Mouse (Mus musculus): ENCODE measurements around the gene Pigv. TPM values are rescaled to one million over a fixed set of nuclear protein-coding genes. Genes with fewer than 3 reads are reported as not detected.

Gene Pigv
- polyA plus RNA-seq, 1 experiment from 2014 or later: 16.6 TPM

DNA sequence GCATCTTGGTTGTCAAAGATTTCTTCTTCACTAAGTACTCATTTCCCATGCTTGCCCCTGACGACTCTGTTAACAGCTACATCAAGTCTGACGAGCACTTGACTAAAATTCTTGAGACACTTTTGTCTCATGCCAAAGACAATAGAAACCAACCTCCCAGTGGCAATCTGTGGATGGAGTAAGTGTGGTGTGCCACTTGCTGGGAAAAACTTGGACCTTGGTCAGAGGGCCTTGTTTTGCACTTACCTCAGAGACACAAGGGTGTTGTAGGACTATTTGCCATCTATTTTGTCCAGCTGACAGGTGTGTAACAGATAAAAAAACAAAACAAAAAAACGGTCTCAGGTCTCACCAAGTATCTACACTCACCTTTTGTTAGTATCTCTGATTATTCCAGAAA lies 3.7 kb upstream of the Pigv start:
- Histone ChIP-seq H3K36me3 (ENCODE audit: control insufficient read depth, insufficient read depth, low read length) (peaks cover 13% of the 10 kb centered on the region), H3K4me3 (ENCODE audit: low read length) (no peak overlapping the region), H3K9ac (ENCODE audit: low read depth, low read length) (no peak overlapping the region), H3K9me3 (ENCODE audit: control insufficient read depth, low read length) (no peaks in the 10 kb centered on the region), H3K27ac (ENCODE audit: low read length) (peak overlapping the region; percentile 43; the same call in 1 of the 2 replicates), H3K27me3 (replicated peaks; ENCODE audit: control insufficient read depth, insufficient read depth, low read length) (no peaks in the 10 kb centered on the region), H3K4me1 (ENCODE audit: control insufficient read depth, insufficient read depth, low read length) (peaks cover 27% of the 10 kb centered on the region), H3K4me2 (ENCODE audit: low read depth, low read length) (no peak overlapping the region)
- 32% methylated on average over 3 of the region's 3 CpGs for WGBS
- no peak for ATAC-seq

DNA sequence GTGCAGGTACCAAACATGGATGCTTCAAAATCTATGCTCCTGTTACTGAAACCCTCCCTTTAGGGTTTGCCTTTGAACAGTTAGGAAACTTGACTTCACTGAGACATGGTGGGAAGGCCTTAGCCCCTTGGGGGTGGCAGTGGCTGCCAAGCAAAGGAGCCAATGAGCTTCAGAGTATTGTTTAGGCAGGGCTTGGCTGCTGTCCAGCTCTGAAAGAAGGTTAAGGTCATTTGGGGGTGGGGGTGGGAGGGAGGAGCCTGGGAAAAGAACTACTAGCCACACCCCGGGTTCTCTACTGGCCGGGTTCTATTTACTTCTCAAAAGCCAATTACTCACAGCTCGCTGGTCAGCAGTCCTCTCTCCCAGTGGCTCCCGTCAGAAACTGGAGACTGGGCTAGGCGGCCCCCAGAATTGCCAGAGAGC lies 3.2 kb upstream of the Pigv start:
- no peak overlapping the region for H3K4me2 ChIP-seq (ENCODE audit: low read depth, low read length)
- H3K27ac ChIP-seq (ENCODE audit: low read length): peak overlapping the region; percentile 43
- no peaks in the 10 kb centered on the region for H3K27me3 ChIP-seq (replicated peaks; ENCODE audit: control insufficient read depth, insufficient read depth, low read length)
- no peak for ATAC-seq
- H3K4me1 ChIP-seq (ENCODE audit: control insufficient read depth, insufficient read depth, low read length): peaks cover 31% of the 10 kb centered on the region
- no peak overlapping the region for H3K4me3 ChIP-seq (ENCODE audit: low read length)
- H3K9ac ChIP-seq (ENCODE audit: low read depth, low read length): no peak overlapping the region
- H3K36me3 ChIP-seq (ENCODE audit: control insufficient read depth, insufficient read depth, low read length): peaks cover 8% of the 10 kb centered on the region; the same call in 1 of the 2 replicates
- H3K9me3 ChIP-seq (ENCODE audit: control insufficient read depth, low read length): no peaks in the 10 kb centered on the region
- WGBS: 3% methylated on average over 5 of the region's 5 CpGs

DNA sequence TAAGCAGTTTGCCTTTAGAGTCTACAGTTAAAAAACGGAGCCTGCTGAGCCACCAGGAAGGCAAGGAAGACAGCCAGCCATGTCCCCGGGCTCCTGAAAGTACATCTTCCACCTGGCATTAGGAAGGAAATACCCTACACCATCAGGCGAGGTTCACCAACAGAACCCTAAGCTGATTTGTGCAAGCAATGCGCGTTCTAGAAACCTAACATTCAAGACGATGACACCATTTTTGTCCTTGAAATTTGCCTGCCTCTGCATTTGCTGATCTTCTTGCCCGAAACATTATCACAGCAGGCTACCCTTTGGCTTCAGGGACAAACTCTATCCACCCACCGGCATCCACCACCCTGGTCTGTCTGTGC lies 1.9 kb upstream of the Pigv start:
- WGBS: 53% methylated on average over 8 of the region's 8 CpGs
- H3K27ac ChIP-seq (ENCODE audit: low read length): peak overlapping the region; percentile 79
- no peak overlapping the region for H3K4me3 ChIP-seq (ENCODE audit: low read length)
- peak overlapping the region; percentile 38; the same call in 1 of the 2 replicates for H3K9ac ChIP-seq (ENCODE audit: low read depth, low read length)
- no peaks in the 10 kb centered on the region for H3K9me3 ChIP-seq (ENCODE audit: control insufficient read depth, low read length)
- no peak for ATAC-seq
- peaks cover 36% of the 10 kb centered on the region for H3K4me1 ChIP-seq (ENCODE audit: control insufficient read depth, insufficient read depth, low read length)
- H3K27me3 ChIP-seq (replicated peaks; ENCODE audit: control insufficient read depth, insufficient read depth, low read length): no peaks in the 10 kb centered on the region
- H3K4me2 ChIP-seq (ENCODE audit: low read depth, low read length): peak overlapping the region; percentile 75; the same call in 1 of the 2 replicates
- H3K36me3 ChIP-seq (ENCODE audit: control insufficient read depth, insufficient read depth, low read length): 0 out of 2 replicates have a peak, but pooled peaks cover 3% of the 10 kb centered on the region

DNA sequence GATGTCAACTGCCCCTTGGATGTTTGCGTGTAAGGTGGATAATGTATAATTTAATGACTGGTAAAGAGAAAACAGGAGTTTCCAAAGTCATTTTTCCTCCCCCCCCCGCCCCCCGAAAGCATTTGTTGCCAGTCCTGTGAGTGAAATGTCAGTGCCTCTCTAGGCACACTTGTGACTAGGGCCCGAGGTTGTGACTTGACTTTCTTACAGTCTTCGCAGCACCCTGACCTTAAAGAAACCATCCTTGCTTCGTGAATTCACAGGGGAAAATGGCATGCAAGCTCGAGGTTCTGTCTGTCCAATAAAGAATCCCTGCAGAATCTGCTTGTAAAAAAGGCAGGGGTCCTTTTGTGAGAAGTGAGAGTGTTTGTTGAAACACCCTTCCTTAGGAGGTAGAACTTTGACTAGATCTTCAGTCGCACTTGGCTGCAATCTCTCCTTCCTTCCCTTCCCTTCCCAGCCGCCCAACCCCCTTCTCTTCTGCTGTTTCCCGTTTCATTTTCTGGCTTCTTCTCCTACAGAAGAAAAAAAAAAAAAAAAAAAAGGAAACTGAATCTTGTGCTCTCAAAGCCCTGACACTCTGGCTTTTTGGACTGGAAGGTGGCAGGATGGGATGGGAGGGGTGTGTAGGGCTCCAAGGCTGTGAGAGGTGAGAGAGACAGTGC lies 1.4 kb upstream of the Pigv start:
- Histone ChIP-seq H3K36me3 (ENCODE audit: control insufficient read depth, insufficient read depth, low read length) (0 out of 2 replicates have a peak, but pooled peaks cover 3% of the 10 kb centered on the region), H3K4me2 (ENCODE audit: low read depth, low read length) (peak overlapping the region; percentile 75), H3K27ac (ENCODE audit: low read length) (peak overlapping the region; percentile 100), H3K9me3 (ENCODE audit: control insufficient read depth, low read length) (no peaks in the 10 kb centered on the region), H3K4me1 (ENCODE audit: control insufficient read depth, insufficient read depth, low read length) (peaks cover 36% of the 10 kb centered on the region), H3K4me3 (ENCODE audit: low read length) (peak overlapping the region; percentile 13), H3K27me3 (replicated peaks; ENCODE audit: control insufficient read depth, insufficient read depth, low read length) (no peaks in the 10 kb centered on the region), H3K9ac (ENCODE audit: low read depth, low read length) (peak overlapping the region; percentile 91)
- WGBS: 30% methylated on average over 10 of the region's 10 CpGs
- no peak for ATAC-seq

DNA sequence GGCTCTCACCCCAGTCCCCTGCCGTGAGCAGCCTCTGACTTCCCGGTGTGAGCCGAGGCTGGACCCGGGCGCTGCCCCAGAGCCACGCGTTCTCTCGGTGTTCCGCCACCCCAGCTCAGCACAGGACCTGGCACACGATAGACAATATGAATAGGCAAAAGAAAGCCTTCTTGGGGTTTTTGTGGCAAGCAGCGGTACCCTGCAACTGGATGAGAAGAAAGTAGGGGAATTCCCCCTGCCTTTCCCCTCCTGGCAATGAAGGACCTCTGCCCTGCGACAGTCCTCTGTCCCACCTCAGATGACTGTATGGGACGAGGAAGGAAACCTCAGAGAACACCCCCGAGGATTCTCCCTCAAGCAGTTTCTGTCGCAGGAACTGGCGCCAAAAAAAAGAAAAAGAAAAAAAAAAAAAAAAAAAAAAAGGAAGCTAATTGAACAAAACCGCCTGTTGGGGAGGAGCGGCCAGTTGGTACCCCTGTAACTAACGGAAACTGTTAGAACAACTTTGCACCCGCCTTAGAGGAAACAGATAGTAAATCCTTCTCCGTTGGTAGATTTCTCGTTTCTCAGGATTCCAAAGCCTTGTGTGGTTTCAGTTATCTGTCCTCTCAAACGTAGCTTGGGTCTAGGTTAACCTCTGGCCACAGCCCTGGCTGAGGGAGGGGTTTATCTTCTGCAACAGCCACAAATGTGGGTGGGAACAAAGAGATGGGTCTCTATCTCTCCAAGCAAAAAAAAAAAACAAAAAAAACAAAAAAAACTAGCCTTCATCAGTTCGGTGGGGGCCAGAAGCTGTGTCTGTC lies 599 bp upstream of the Pigv start:
- H3K9me3 ChIP-seq (ENCODE audit: control insufficient read depth, low read length): no peaks in the 10 kb centered on the region
- peak overlapping the region; percentile 75 for H3K4me2 ChIP-seq (ENCODE audit: low read depth, low read length)
- ATAC-seq: no peak; the same call in 1 of the 2 replicates
- 0 out of 2 replicates have a peak, but pooled peaks cover 2% of the 10 kb centered on the region for H3K36me3 ChIP-seq (ENCODE audit: control insufficient read depth, insufficient read depth, low read length)
- no peaks in the 10 kb centered on the region for H3K27me3 ChIP-seq (replicated peaks; ENCODE audit: control insufficient read depth, insufficient read depth, low read length)
- peak overlapping the region; percentile 91 for H3K9ac ChIP-seq (ENCODE audit: low read depth, low read length)
- WGBS: under 1% methylated on average over 24 of the region's 24 CpGs
- peak overlapping the region; percentile 100 for H3K27ac ChIP-seq (ENCODE audit: low read length)
- peaks cover 36% of the 10 kb centered on the region for H3K4me1 ChIP-seq (ENCODE audit: control insufficient read depth, insufficient read depth, low read length)
- peak overlapping the region; percentile 74 for H3K4me3 ChIP-seq (ENCODE audit: low read length)

DNA sequence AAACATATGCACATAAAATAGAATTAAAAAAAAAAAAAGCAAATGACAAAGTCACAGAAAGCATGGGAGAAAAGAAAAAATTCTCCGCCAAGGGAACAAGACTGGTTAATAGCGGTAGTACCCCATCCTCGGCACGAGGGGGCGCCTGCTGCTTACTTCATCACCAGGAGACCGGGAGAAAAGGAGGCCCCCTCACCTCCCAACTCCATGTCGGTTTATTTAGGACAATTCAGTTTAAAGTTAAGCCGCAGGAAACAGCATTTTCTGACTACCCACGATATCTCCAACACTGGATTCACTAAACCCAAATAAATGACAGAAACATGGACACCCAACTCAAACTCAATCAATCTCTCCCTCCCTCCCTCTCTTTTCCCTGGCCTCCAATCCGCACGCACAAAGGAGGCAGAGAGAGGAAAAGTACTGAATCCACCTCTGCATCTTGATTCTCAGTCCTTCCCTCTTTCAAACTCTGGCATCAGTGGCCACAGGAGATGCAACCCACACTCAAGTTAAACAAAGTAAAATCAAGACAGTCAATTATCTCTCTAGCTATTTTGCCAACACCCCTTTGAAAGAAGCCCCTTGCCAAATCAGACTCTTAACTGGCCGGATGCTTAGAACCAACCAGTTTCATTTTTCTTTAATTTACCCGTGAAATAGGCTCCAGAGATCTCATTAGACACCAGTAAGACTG lies 1.1 kb downstream of the Pigv start:
- H3K4me3 ChIP-seq (ENCODE audit: low read length): peak overlapping the region; percentile 74
- H3K9me3 ChIP-seq (ENCODE audit: control insufficient read depth, low read length): no peaks in the 10 kb centered on the region
- no peak for ATAC-seq
- H3K27ac ChIP-seq (ENCODE audit: low read length): peak overlapping the region; percentile 100
- peaks cover 7% of the 10 kb centered on the region; the same call in 1 of the 2 replicates for H3K36me3 ChIP-seq (ENCODE audit: control insufficient read depth, insufficient read depth, low read length)
- no peaks in the 10 kb centered on the region for H3K27me3 ChIP-seq (replicated peaks; ENCODE audit: control insufficient read depth, insufficient read depth, low read length)
- peaks cover 36% of the 10 kb centered on the region for H3K4me1 ChIP-seq (ENCODE audit: control insufficient read depth, insufficient read depth, low read length)
- WGBS: 3% methylated on average over 13 of the region's 13 CpGs
- H3K4me2 ChIP-seq (ENCODE audit: low read depth, low read length): peak overlapping the region; percentile 75
- H3K9ac ChIP-seq (ENCODE audit: low read depth, low read length): peak overlapping the region; percentile 91

DNA sequence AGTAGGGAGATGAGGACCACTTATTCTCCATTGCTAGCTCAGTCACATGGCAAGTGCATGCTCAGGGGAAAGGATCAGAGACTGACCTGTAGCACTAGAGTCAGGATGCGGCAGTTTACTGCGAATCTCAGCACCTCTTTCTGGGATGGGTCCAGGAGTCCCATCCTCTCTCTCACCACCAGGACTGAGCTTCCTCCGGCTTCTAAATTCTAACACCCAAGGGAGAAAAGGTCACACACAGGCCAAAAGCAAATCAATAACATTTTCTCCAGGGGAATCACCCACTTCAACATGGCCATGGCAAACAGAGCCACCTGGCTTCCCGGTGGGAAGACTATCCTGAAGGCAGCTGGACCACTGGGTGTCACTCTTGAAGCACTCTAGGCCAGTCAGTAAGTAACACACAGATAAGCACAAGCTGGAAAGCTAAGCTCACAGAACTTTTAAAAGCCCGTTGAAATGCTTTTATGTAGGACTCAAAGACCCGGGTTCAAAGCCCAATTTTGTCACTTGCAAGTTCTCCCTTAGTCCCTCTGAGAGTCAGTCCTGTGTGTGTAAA lies 2.7 kb downstream of the Pigv start:
- Histone ChIP-seq H3K4me3 (ENCODE audit: low read length) (no peak overlapping the region), H3K9me3 (ENCODE audit: control insufficient read depth, low read length) (no peaks in the 10 kb centered on the region), H3K36me3 (ENCODE audit: control insufficient read depth, insufficient read depth, low read length) (peaks cover 7% of the 10 kb centered on the region; the same call in 1 of the 2 replicates), H3K27ac (ENCODE audit: low read length) (no peak overlapping the region), H3K27me3 (replicated peaks; ENCODE audit: control insufficient read depth, insufficient read depth, low read length) (no peaks in the 10 kb centered on the region), H3K9ac (ENCODE audit: low read depth, low read length) (no peak overlapping the region), H3K4me1 (ENCODE audit: control insufficient read depth, insufficient read depth, low read length) (peaks cover 31% of the 10 kb centered on the region), H3K4me2 (ENCODE audit: low read depth, low read length) (no peak overlapping the region)
- ATAC-seq: no peak
- 54% methylated on average over 6 of the region's 6 CpGs for WGBS

DNA sequence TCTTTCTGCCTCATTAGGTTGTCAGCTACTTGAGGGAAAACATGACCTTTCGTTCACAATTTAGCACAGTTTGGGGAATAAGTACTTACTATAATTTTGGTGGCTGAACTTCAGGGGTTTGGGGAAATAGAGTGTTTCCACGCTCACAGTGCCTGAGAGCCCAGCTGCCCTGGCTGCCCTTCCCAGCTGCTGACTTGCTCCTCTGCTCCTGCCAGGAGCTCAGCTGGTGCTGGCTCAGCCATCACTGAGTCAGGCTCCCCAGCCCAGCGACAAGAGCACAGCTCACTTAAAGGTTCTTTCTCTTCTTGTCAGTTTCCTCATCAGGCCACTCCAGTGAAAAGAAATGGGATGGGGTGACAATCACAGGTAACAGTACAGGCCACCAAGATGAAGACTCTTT lies 3.9 kb downstream of the Pigv start:
- Histone ChIP-seq H3K4me2 (ENCODE audit: low read depth, low read length) (no peak overlapping the region), H3K36me3 (ENCODE audit: control insufficient read depth, insufficient read depth, low read length) (peaks cover 7% of the 10 kb centered on the region; the same call in 1 of the 2 replicates), H3K9me3 (ENCODE audit: control insufficient read depth, low read length) (no peaks in the 10 kb centered on the region), H3K27me3 (replicated peaks; ENCODE audit: control insufficient read depth, insufficient read depth, low read length) (no peaks in the 10 kb centered on the region), H3K4me3 (ENCODE audit: low read length) (no peak overlapping the region), H3K9ac (ENCODE audit: low read depth, low read length) (no peak overlapping the region), H3K4me1 (ENCODE audit: control insufficient read depth, insufficient read depth, low read length) (peaks cover 22% of the 10 kb centered on the region), H3K27ac (ENCODE audit: low read length) (0 out of 2 replicates have a peak overlapping the region, but pooled peaks have one; percentile 8)
- WGBS: 69% methylated on average over 3 of the region's 3 CpGs
- no peak for ATAC-seq

DNA sequence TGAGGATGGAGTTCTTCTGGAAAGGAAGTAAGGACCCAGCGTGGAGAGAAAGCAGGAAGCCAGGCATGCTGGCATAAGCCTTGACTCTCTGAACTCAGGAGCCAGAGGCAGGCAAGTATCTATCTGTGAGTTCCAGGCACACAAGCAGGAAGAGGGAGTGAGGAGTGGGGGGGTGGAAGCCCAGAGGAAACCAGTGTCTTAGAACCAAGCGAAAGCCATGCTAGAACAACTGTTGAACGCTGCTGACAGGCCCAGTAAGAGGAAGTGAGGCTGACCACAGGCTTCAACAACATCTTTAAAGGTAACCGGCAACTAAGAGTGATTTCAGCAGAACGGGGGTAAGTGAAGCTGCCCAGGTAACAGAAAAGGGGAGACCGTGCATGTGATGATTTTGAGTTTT lies 6.2 kb downstream of the Pigv start:
- H3K36me3 ChIP-seq (ENCODE audit: control insufficient read depth, insufficient read depth, low read length): peaks cover 7% of the 10 kb centered on the region; the same call in 1 of the 2 replicates
- peak overlapping the region; percentile 21; the same call in 1 of the 2 replicates for H3K27ac ChIP-seq (ENCODE audit: low read length)

More for the DNA sequence above, 6.2 kb downstream of the Pigv start:
- H3K27me3 ChIP-seq (replicated peaks; ENCODE audit: control insufficient read depth, insufficient read depth, low read length): no peaks in the 10 kb centered on the region
- H3K4me2 ChIP-seq (ENCODE audit: low read depth, low read length): no peak overlapping the region
- peaks cover 19% of the 10 kb centered on the region for H3K4me1 ChIP-seq (ENCODE audit: control insufficient read depth, insufficient read depth, low read length)
- ATAC-seq: no peak
- WGBS: 73% methylated on average over 6 of the region's 6 CpGs
- no peak overlapping the region for H3K9ac ChIP-seq (ENCODE audit: low read depth, low read length)
- H3K9me3 ChIP-seq (ENCODE audit: control insufficient read depth, low read length): no peaks in the 10 kb centered on the region
- no peak overlapping the region for H3K4me3 ChIP-seq (ENCODE audit: low read length)

Measured in intestine, embryonic 16.5 days (tissue).